Mouse (Mus musculus) thymus, adult 2 months (tissue): ENCODE measurements around the gene Tmem120b.

ENCODE experiments used
- CTCF ChIP-seq: fragments of 200-500 bp; IDR thresholded peaks from 2 replicates; pipeline ENCODE4 v1.5.1; 2012; ENCODE audit warnings: mild to moderate bottlenecking, control low read depth, low read length, moderate library complexity, borderline replicate concordance; ENCODE audit not compliant: control insufficient read depth, poor library complexity, insufficient read depth; ENCODE audit errors: extremely low read depth
- POLR2A ChIP-seq: fragments of 200-500 bp; IDR thresholded peaks from 2 replicates; pipeline ENCODE4 v1.6.1; 2012; ENCODE audit warnings: mild to moderate bottlenecking, low read length, control low read depth, moderate library complexity; ENCODE audit not compliant: control insufficient read depth, poor library complexity, insufficient read depth; ENCODE audit errors: extremely low read depth

GRCm38 (mm10) chr5:123143251-123143970, 75.2 kb downstream of the Tmem120b start:
- TF ChIP-seq CTCF (no peak), POLR2A (no peak)
